Mouse (Mus musculus): ENCODE measurements around the gene Crybb1.

DNA sequence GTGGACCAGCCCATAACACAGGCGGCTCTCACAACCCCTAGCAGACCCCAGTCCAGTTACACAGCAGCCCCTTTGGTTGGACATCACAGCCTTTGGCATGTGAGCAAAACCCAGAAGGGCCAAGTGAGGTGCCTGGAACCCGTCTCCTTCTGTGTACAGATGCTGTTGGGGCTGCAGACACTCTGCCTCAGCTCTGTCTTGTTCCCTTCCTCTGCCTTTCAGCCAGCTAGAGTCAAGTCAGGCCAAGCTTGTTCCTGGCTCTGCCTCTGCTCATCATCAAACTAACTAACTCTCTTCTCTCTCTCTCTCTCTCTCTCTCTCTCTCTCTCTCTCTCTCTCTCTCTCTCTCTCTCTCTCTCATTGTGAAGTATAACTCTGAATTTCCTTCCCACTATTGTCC lies 19.0 kb upstream of the Crybb1 start:
- TF ChIP-seq CEBPB (IDR thresholded peaks at IDR 0.05; ENCODE audit: low read depth) (no peak), MYOD1 (IDR thresholded peaks at IDR 0.05; ENCODE audit: control insufficient read depth, insufficient read length, low read depth) (no peak), CTCF (IDR thresholded peaks at IDR 0.05; ENCODE audit: control insufficient read depth, insufficient read depth, insufficient read length) (no peak), MAX (IDR thresholded peaks at IDR 0.05) (no peak), USF1 (IDR thresholded peaks at IDR 0.05; ENCODE audit: low read depth) (no peak), MYOG (IDR thresholded peaks at IDR 0.05; ENCODE audit: control insufficient read depth, extremely low read depth, insufficient read length) (no peak), FOSL1 (IDR thresholded peaks at IDR 0.05; ENCODE audit: insufficient read depth, low read length, poor library complexity, severe bottlenecking) (no peak)

All from C2C12 (cell line).